Mouse (Mus musculus): ENCODE results near the gene Cacng3. TPM values are rescaled to one million over a fixed set of nuclear protein-coding genes. Genes with fewer than 3 reads are reported as not detected.

Gene Cacng3
- total and polyA plus RNA-seq, 3 experiments: not detected

DNA sequence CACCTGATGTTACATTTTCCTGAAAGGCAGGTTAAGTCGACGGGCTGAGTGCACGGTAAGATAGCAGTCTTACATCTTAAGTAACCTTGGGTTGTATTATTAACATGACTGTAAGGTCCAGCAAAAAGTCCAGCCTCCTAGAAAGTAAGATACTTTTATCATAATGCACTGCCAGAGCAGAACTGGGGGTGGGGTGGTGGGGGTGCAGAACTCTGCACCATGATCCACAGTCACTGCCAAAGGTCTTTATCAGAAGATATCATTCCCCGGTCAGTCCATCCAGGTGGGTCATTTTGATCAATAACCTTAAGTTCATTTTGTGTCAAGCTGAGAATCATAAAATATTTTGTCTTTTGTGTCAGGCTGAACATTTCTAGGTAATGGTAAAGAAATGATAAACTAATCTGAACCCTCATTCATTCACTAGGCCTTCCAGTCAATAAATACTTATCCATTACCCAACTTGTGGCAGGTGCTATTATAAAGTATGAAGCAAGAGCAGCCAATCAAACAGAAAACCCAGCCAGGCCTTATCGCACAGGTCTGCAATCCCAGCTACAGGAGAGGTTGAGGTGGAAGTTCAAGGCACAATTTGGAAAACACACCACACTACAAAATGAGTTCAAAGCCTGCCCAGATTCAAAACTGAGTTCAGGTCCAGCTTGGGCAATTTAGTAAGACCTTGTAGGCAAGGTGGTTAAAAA lies 12.7 kb upstream of the Cacng3 start:
- Histone ChIP-seq H3K4me1 (ENCODE audit: control insufficient read depth in 1 of 2, insufficient read depth in 2 of 2) (no peaks in the 10 kb centered on the region), H3K4me3 (replicated peaks in 1 of 3; ENCODE audit: low read depth in 2 of 3, low read length in 2 of 3, poor library complexity in 1 of 3) (no peak overlapping the region), H3K9me3 (replicated peaks; ENCODE audit: low read length) (no peaks in the 10 kb centered on the region), H3K27ac (ENCODE audit: insufficient read depth, low read depth) (no peak overlapping the region), H3K27me3 (replicated peaks) (peaks cover 76% of the 10 kb centered on the region), H3K79me2 (replicated peaks; ENCODE audit: control insufficient read depth, extremely low read depth, insufficient read depth, poor library complexity, severe bottlenecking) (no peaks in the 10 kb centered on the region), H3K36me3 (replicated peaks in 1 of 2; ENCODE audit: control insufficient read depth in 1 of 2, insufficient read depth in 1 of 2, low read length in 1 of 2) (no peaks in the 10 kb centered on the region), H3K4me2 (ENCODE audit: insufficient read depth, low read depth, poor library complexity, severe bottlenecking) (no peak overlapping the region), H3K9ac (ENCODE audit: insufficient read depth, low read depth) (no peak overlapping the region)
- DNase-seq (ENCODE audit: extremely low read depth): no peak
- dilution Hi-C loops (cut with MboI; ENCODE audit: extremely low pct_ligation_motif_present, extremely low pct_unique_long_range_greater_than_20kb, low sequenced_read_pairs): no loop called here
- in situ Hi-C loops (cut with MboI; ENCODE audit: low pct_ligation_motif_present, low pct_unique_long_range_greater_than_20kb, low sequenced_read_pairs): no loop called here
- TF ChIP-seq EP300 (IDR thresholded peaks at IDR 0.05; ENCODE audit: low read length): no peak
- no peak for TF ChIP-seq NELFE (IDR thresholded peaks at IDR 0.05; ENCODE audit: low read depth, low read length)
- no peak for TF ChIP-seq POLR2AphosphoS2 (IDR thresholded peaks at IDR 0.05; ENCODE audit: low read depth, low read length)
- TF ChIP-seq JUN (IDR thresholded peaks at IDR 0.05; ENCODE audit: insufficient read depth, low read depth, low read length): no peak
- no peak for TF ChIP-seq TCF12 (IDR thresholded peaks at IDR 0.05; ENCODE audit: low read depth, low read length)
- TF ChIP-seq SMC3 (IDR thresholded peaks at IDR 0.05; ENCODE audit: low read depth, low read length): no peak
- TF ChIP-seq MAZ (IDR thresholded peaks at IDR 0.05; ENCODE audit: low read depth, low read length): no peak
- no peak for TF ChIP-seq RCOR1 (conservative IDR thresholded peaks at IDR 0.05; ENCODE audit: low read depth, low read length)
- no peak for TF ChIP-seq HCFC1 (IDR thresholded peaks at IDR 0.05; ENCODE audit: low read depth, low read length)
- TF ChIP-seq ETS1 (conservative IDR thresholded peaks at IDR 0.05; ENCODE audit: low read depth, low read length): no peak
- TF ChIP-seq UBTF (IDR thresholded peaks at IDR 0.05; ENCODE audit: low read depth, low read length): no peak
- TF ChIP-seq ELF1 (IDR thresholded peaks at IDR 0.05; ENCODE audit: low read depth, low read length): no peak
- TF ChIP-seq GABPA (IDR thresholded peaks at IDR 0.05; ENCODE audit: insufficient replicate concordance, low read depth, low read length): no peak
- TF ChIP-seq CHD1 (IDR thresholded peaks at IDR 0.05; ENCODE audit: low read depth, low read length): no peak

DNA sequence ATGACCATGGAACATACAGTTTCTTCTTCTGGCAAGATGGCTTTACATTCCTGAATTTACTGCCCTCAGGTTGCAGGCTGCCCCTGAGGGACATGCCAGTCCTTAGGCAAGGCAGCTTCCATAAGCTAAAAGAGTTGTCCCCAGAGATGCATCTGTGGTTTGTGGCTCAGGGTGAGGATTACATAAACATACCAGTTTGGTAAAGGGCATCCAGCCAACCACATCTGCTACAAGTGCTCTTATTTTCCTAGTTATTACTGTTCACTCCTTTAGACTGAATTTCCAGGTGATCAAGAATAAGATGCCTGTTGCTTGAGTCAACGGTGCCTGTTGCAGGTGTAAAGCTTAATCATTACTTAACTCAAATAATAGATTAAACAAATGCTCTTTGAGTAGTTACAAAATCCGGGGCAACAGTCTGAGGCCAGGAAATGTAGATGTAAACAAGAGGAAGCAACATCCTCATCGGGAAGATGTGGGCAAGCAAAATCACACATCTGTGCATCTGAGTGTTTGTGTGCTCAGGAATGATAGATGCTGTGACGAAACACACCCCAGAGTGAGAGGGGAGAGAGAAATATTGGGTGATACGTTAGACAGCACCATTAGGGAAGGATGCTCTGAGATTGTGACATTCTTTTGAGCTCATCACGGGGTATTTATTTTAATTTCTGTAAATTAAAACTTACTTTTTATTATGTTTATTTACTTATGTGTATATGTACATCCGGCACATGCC lies 4.8 kb upstream of the Cacng3 start:
- Histone ChIP-seq H3K9me3 (replicated peaks; ENCODE audit: low read length) (peaks cover under 1% of the 10 kb centered on the region), H3K4me3 (replicated peaks in 1 of 3; ENCODE audit: low read depth in 2 of 3, low read length in 2 of 3, poor library complexity in 1 of 3) (no peak overlapping the region), H3K27ac (ENCODE audit: insufficient read depth, low read depth) (no peak overlapping the region), H3K36me3 (replicated peaks in 1 of 2; ENCODE audit: control insufficient read depth in 1 of 2, insufficient read depth in 1 of 2, low read length in 1 of 2) (no peaks in the 10 kb centered on the region), H3K4me1 (ENCODE audit: control insufficient read depth in 1 of 2, insufficient read depth in 2 of 2) (no peaks in the 10 kb centered on the region), H3K79me2 (replicated peaks; ENCODE audit: control insufficient read depth, extremely low read depth, insufficient read depth, poor library complexity, severe bottlenecking) (no peaks in the 10 kb centered on the region), H3K9ac (ENCODE audit: insufficient read depth, low read depth) (no peak overlapping the region), H3K4me2 (ENCODE audit: insufficient read depth, low read depth, poor library complexity, severe bottlenecking) (no peak overlapping the region), H3K27me3 (replicated peaks) (peaks cover 75% of the 10 kb centered on the region)
- TF ChIP-seq GABPA (IDR thresholded peaks at IDR 0.05; ENCODE audit: insufficient replicate concordance, low read depth, low read length) (no peak), MXI1 (IDR thresholded peaks at IDR 0.05; ENCODE audit: low read depth, low read length) (no peak), EP300 (IDR thresholded peaks at IDR 0.05; ENCODE audit: low read length) (no peak), TBP (conservative IDR thresholded peaks at IDR 0.05; ENCODE audit: low read depth, low read length) (no peak), ETS1 (conservative IDR thresholded peaks at IDR 0.05; ENCODE audit: low read depth, low read length) (no peak), RAD21 (IDR thresholded peaks at IDR 0.05; ENCODE audit: low read depth, low read length) (no peak), UBTF (IDR thresholded peaks at IDR 0.05; ENCODE audit: low read depth, low read length) (no peak), MYC (IDR thresholded peaks at IDR 0.05; ENCODE audit: low read depth, low read length) (no peak), BHLHE40 (IDR thresholded peaks at IDR 0.05; ENCODE audit: low read depth, low read length) (no peak), HCFC1 (IDR thresholded peaks at IDR 0.05; ENCODE audit: low read depth, low read length) (no peak), ZNF384 (IDR thresholded peaks at IDR 0.05; ENCODE audit: low read depth, low read length) (no peak), USF1 (IDR thresholded peaks at IDR 0.05; ENCODE audit: low read depth, low read length) (no peak), ZMIZ1 (IDR thresholded peaks at IDR 0.05; ENCODE audit: low read depth, low read length) (no peak), E2F4 (IDR thresholded peaks at IDR 0.05; ENCODE audit: insufficient replicate concordance, low read depth, low read length) (no peak), MAFK (IDR thresholded peaks at IDR 0.05; ENCODE audit: insufficient replicate concordance, low read length) (no peak), USF2 (conservative IDR thresholded peaks at IDR 0.05; ENCODE audit: low read depth, low read length) (no peak), NELFE (IDR thresholded peaks at IDR 0.05; ENCODE audit: low read depth, low read length) (no peak), KAT2A (IDR thresholded peaks at IDR 0.05; ENCODE audit: insufficient replicate concordance, low read length) (no peak), RCOR1 (conservative IDR thresholded peaks at IDR 0.05; ENCODE audit: low read depth, low read length) (no peak)
- in situ Hi-C loops (cut with MboI; ENCODE audit: low pct_ligation_motif_present, low pct_unique_long_range_greater_than_20kb, low sequenced_read_pairs): loop anchor here (10.0 kb wide), 1 partner anchor 471 kb away; no protein-coding TSS in a partner anchor
- DNase-seq (ENCODE audit: extremely low read depth): no peak
- dilution Hi-C loops (cut with MboI; ENCODE audit: extremely low pct_ligation_motif_present, extremely low pct_unique_long_range_greater_than_20kb, low sequenced_read_pairs): no loop called here

Measured in CH12.LX (cell line).